Mouse (Mus musculus) NIH3T3 (cell line): ENCODE measurements around the gene Zfp764.
"Not testable (repeated sequence)": the region's sequence is repeated elsewhere in the genome, so short reads cannot be mapped to it uniquely, and the experiment has no call there.

ENCODE experiments used
- DNase-seq: peaks from one replicate; pipeline ENCODE4 v3.0.0-alpha.2; 2012; ENCODE audit warnings: low read depth

The Zfp764 gene

GRCm38 (mm10) chr7:127390306-127390705, 16.3 kb downstream of the Zfp764 start:
- DNase-seq, result no peak

GRCm38 (mm10) chr7:127388201-127388600, 18.4 kb downstream of the Zfp764 start:
- DNase-seq, result peak; percentile 68

GRCm38 (mm10) chr7:127386641-127387392, 19.8 kb downstream of the Zfp764 start, which contains the start of gene 9130019O22Rik:
Gene 9130019O22Rik (minus strand): TSS chr7:127387166.
- DNase-seq, result peak; percentile 94

- DNase-seq, result not testable (repeated sequence)
These were observed 21.1 kb downstream of the Zfp764 start for GRCm38 (mm10) chr7:127385560-127385959.

DNA sequence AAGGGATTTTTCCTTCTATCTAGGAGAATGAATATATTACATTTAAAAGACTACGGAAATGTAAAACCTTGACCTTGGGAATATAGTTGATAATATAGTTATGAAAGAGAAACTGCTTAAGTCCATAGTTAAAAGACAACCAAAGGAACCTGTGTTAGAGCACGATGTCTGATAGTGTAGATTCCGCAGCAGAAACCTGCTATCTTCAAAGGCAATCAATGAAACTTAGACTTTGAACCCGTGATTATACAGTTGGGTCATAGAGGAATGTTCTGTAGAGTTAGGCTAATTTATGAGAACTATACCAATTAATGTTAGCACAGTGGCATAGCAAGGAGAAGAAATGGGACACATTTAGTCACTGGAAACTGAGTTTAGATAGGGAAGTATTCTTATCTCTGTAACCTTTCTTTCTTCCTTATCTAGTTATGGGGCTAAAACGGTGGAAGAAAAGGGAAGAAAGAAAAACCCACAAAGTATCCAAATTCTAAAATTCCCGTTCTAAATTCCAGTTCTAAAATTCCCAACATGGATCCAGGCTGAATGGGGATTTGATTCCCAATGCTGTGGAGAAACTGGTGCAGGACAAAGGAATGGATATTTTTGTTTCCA, 28.2 kb downstream of the Zfp764 start:
- no peak for DNase-seq

DNA sequence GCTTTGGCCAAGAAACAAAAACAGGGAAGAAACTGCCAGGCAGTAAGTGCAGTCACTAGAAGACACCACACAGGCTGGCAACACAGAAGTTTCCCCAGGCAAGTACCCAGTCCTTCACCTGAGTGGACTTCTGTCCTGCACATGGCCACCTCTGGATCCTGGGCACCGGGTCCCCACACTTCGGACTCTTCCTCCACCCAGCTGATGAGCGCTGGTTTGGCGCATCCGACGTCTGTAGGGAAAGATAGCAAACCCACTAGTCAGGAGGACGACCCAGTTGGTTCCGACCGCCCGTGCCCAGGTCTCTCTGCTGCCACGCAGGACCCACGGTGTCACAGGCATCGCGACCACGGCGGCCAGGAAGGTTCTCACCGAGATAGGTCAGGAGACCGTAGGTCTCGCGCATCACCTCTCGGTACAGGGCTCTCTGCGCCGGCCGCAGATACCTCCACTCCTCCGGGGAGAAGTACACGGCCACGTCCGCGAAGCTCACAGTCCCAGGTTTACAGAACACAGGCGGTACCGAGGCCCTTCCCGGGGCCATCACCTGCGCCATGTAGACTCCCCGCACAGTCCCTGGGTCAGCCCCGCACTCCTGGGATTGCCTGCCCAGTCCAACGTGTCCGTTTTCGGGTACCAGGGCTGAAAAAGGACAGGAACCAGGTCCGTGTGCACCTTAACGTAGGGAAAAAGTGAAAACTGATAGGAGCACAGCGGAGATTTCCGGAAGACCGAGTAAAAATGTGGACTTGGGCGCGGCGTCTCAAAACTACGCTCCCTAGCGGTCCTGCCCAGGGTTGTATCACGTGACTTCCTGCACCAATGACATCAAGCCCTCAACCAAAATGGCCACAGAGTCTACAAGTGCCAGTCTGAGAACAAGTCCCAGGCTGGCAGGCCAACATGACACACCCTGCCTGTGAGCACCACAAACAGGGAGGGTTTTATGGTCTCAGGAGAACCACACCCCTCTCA, 31.1 kb downstream of the Zfp764 start, which contains the start of gene Zfp747:
Gene Zfp747, minus strand, starts transcription at position 780 of the 975 bp plus-strand sequence.
- peak; percentile 96 for DNase-seq

GRCm38 (mm10) chr7:127371870-127372269, 34.8 kb downstream of the Zfp764 start:
- DNase-seq, result not testable (repeated sequence)

DNA sequence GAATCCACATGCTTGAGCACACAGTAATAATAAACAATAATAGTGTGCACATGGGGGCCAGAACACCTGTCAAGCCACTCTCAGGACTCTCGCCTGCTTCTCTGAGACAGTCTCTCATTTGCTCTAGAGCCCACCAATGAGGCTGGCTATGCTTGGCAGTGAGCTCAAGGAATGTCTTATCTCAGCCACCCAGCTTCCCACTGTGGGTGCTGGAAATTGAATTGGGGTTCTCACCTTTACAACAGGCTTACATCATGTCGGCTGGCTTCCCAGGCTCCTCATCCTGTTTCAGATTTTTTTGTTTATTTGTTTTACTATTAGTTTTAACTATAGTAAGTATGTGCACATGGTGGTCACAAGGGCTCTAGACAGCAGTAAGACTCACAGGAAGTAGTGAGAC, 35.4 kb downstream of the Zfp764 start:
- DNase-seq, result no peak

GRCm38 (mm10) chr7:127366249-127366648, 40.4 kb downstream of the Zfp764 start:
- DNase-seq, result no peak

DNA sequence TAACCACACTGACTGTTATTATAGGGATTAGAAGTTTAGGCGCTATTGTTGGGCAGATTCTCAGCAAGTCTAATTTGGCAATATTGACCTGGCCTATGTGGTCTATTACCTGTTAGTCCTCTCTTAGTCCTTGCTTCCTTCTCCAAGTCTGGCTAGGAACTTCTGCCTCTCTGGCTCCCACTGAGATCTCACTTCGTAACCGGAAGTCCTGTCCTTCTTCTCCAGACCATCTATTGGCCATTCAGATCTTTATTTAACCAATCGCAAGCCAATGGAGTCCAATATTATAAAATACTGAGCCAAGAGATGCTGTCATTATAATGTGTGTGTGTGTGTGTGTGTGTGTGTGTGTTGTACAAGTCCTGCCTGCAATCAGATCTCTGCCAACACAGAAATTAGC, 42.5 kb downstream of the Zfp764 start:
- DNase-seq, result no peak

DNA sequence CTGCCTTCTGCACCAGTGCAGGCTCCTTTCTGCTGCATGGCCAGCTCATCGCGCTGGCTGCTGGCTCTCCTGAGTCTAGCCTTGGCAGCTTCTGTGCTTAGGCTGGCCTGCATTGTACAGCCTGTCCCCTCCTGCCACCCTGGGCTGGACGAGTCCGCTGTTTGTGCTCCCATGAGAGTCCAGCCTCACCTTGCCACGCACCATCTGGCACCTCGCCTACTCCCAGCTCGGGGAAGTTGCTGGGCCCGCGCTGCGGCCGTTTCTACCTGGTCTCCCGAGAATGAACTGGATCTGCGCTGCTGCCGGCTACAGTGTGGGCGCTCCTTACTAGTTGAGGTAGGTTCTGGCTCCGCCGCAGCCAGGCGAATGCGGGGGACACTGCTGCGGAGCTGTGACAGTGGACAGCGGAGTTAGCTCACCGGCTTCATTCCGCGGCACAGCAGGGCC, 43.1 kb downstream of the Zfp764 start:
- DNase-seq, result peak; percentile 29

GRCm38 (mm10) chr7:127362418-127362817, 44.2 kb downstream of the Zfp764 start:
- DNase-seq, result peak; percentile 76

- DNase-seq, result no peak
These were observed 45.2 kb downstream of the Zfp764 start for GRCm38 (mm10) chr7:127361449-127361848.

GRCm38 (mm10) chr7:127360265-127360664, 46.4 kb downstream of the Zfp764 start:
- DNase-seq, result no peak

- no peak for DNase-seq
These were observed 48.1 kb downstream of the Zfp764 start for GRCm38 (mm10) chr7:127358472-127358871.

DNA sequence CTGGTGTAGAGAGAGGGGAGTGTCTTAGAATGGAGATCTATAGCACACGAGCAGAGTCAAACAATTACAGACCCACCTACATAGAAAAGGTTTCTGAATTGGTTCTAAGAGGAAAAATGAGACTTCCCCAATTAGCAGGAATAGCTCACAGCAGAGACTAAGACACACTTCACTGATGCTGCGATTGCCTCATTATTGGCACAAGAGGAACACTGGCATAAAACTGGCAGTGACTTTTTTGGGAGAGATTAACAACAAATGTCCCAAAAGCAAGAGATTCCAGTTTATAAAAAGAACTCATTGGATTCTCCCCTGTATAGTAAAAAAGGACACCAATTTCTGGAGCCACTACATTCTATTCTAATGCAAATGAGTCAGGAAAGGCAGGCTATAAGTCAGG, 48.8 kb downstream of the Zfp764 start:
- no peak for DNase-seq

DNA sequence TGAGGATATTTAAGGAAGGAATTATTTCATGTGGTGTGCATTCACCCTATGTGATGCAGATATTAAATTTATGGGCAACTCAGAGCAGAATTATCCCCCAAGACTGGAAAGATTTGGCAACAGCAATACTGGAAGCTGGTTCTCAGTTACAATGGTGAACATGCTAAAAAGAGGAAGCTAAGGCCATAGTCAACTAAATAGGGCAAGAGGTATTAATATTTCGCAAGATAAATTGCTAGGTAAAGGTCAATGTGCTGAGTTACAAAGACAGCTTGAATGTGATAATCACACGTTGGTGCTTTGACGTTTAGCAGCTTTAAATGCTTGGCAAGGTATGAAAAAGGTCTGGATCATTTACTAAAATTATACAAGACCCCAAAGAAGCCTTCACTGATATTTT, 50.8 kb downstream of the Zfp764 start:
- no peak for DNase-seq
